Mouse (Mus musculus) erythroblast, embryonic 14.5 days (primary cell): Measurements from ENCODE around the gene Srd5a3.

Experiments
- GATA1 ChIP-seq: IDR thresholded peaks from 2 replicates; pipeline ENCODE4 v1.6.1; 2012; ENCODE audit warnings: low read length, inconsistent platforms, mixed read lengths
- TAL1 ChIP-seq: IDR thresholded peaks from 3 replicates; pipeline ENCODE4 v1.6.1; 2012; ENCODE audit warnings: low read length, inconsistent platforms, mixed read lengths

GRCm38 (mm10) chr5:76194377-76194945 lies 54.4 kb downstream of the Srd5a3 start:
- TF ChIP-seq TAL1 (no peak), GATA1 (no peak)
